Mouse (Mus musculus) limb, embryonic 11.5 days (tissue): Measurements from ENCODE around the gene Rgl3. TPM values are rescaled to one million over a fixed set of nuclear protein-coding genes. Genes with fewer than 3 reads are reported as not detected.

Source experiments
- ATAC-seq: fragments of 200-750 bp; cut with Nextera tagmentation; 2 replicates; pipeline ENCODE4 v1.8.0; 2017; ENCODE audit warnings: low read depth; ENCODE audit not compliant: insufficient number of reproducible peaks, low FRiP score, low TSS enrichment
- DNase-seq: peaks from one replicate; pipeline ENCODE4 v3.0.0-alpha.2; 2015; ENCODE audit warnings: low spot score
- H3K27ac ChIP-seq: fragments of 300-500 bp; sonication (generic); replicated peaks from 2 replicates; pipeline ENCODE4 v1.5.1; 2014; ENCODE audit warnings: low read depth, mild to moderate bottlenecking, low read length
- H3K27me3 ChIP-seq: fragments of 300-500 bp; sonication (generic); 2 replicates; pipeline ENCODE4 v1.6.1; 2014; ENCODE audit warnings: mild to moderate bottlenecking, low read length, mixed read lengths; ENCODE audit not compliant: control insufficient read depth, insufficient read depth
- H3K36me3 ChIP-seq: fragments of 300-500 bp; sonication (generic); 2 replicates; pipeline ENCODE4 v1.6.1; 2014; ENCODE audit warnings: mild to moderate bottlenecking, low read length, moderate library complexity, mixed read lengths; ENCODE audit not compliant: control insufficient read depth, insufficient read depth
- H3K4me1 ChIP-seq: fragments of 300-500 bp; sonication (generic); 2 replicates; pipeline ENCODE4 v1.6.1; 2014; ENCODE audit warnings: low read length, mixed read lengths; ENCODE audit not compliant: control insufficient read depth, insufficient read depth
- H3K4me2 ChIP-seq: fragments of 300-500 bp; sonication (generic); 2 replicates; pipeline ENCODE4 v1.6.1; 2014; ENCODE audit warnings: low read depth, mild to moderate bottlenecking, moderate library complexity; ENCODE audit not compliant: severe bottlenecking
- H3K4me3 ChIP-seq: fragments of 300-500 bp; sonication (generic); 2 replicates; pipeline ENCODE4 v1.5.1; 2014; ENCODE audit warnings: low read depth, low read length
- H3K9ac ChIP-seq: fragments of 300-500 bp; sonication (generic); 2 replicates; pipeline ENCODE4 v1.6.1; 2014; ENCODE audit warnings: mild to moderate bottlenecking, low read length
- H3K9me3 ChIP-seq: fragments of 300-500 bp; sonication (generic); 2 replicates; pipeline ENCODE4 v1.6.1; 2016; ENCODE audit warnings: low read length; ENCODE audit not compliant: control insufficient read depth
- WGBS: fragments of 180-500 bp; shearing (Covaris S2); extraction: QIAGEN DNeasy Blood & Tissue Kit; methylation state at CpG from one replicate; pipeline ENCODE4 v1.1.7; 2014; 5-methylcytosine and 5-hydroxymethylcytosine counted together
- polyA plus RNA-seq: library from polyadenylated mRNA; unstranded; fragments of >200 nt; fragmentation: Nextera tagmentation; extraction: Ambion mirVana; gene quantifications from 2 replicates; pipeline ENCODE4 v1.2.1, GENCODE M21; 2014

Rgl3 gene
- polyA plus RNA-seq, 1 experiment from 2014 or later = 1.6 TPM

- Histone ChIP-seq H3K4me3 (no peak overlapping the region), H3K9me3 (no peaks in the 10 kb centered on the region), H3K27ac (no peak overlapping the region), H3K36me3 (peaks cover 6% of the 10 kb centered on the region; the same call in 1 of the 2 replicates), H3K27me3 (peaks cover 36% of the 10 kb centered on the region), H3K4me1 (0 out of 2 replicates have a peak, but pooled peaks cover 10% of the 10 kb centered on the region), H3K4me2 (no peak overlapping the region), H3K9ac (no peak overlapping the region)
- WGBS = 88% methylated on average over 7 of the region's 7 CpGs
- DNase-seq (no peak), ATAC-seq (no peak)
Measured at GRCm38 (mm10) chr9:21959244-21959643, 30.0 kb downstream of the Rgl3 start.

- 0 out of 2 replicates have a peak, but pooled peaks cover 10% of the 10 kb centered on the region for H3K4me1 ChIP-seq
Measured at GRCm38 (mm10) chr9:21958372-21958771, 30.9 kb downstream of the Rgl3 start.

GRCm38 (mm10) chr9:21955570-21956281 is 33.5 kb downstream of the Rgl3 start, which contains the start of gene Swsap1:
Swsap1 (plus strand) TSS chr9:21955755.
- DNase-seq = peak; percentile 97
- peaks cover 9% of the 10 kb centered on the region for H3K27me3 ChIP-seq
- H3K9ac ChIP-seq = peak within 1 kb of the TSS; percentile 76
- peak within 1 kb of the TSS; percentile 70; the same call in 1 of the 2 replicates for H3K27ac ChIP-seq
- no peaks in the 10 kb centered on the region for H3K9me3 ChIP-seq
- 0 out of 2 replicates have a peak, but pooled peaks cover 4% of the 10 kb centered on the region for H3K4me1 ChIP-seq
- peak within 1 kb of the TSS; percentile 61 for H3K4me2 ChIP-seq
- H3K36me3 ChIP-seq = peaks cover 6% of the 10 kb centered on the region; the same call in 1 of the 2 replicates
- H3K4me3 ChIP-seq = peak within 1 kb of the TSS; percentile 73
- under 1% methylated on average over 54 of the region's 54 CpGs for WGBS
- ATAC-seq = peak; percentile 96

More at GRCm38 (mm10) chr9:21958372-21958771, 30.9 kb downstream of the Rgl3 start:
- Histone ChIP-seq H3K9ac (no peak overlapping the region), H3K4me2 (no peak overlapping the region), H3K27me3 (peaks cover 34% of the 10 kb centered on the region), H3K27ac (no peak overlapping the region), H3K9me3 (no peaks in the 10 kb centered on the region), H3K36me3 (peaks cover 6% of the 10 kb centered on the region; the same call in 1 of the 2 replicates), H3K4me3 (no peak overlapping the region)
- DNase-seq = no peak
- ATAC-seq = no peak
- WGBS = 80% methylated on average over 5 of the region's 5 CpGs

GRCm38 (mm10) chr9:21955225-21955569 is 34.0 kb downstream of the Rgl3 start:
- H3K4me1 ChIP-seq = no peaks in the 10 kb centered on the region
- H3K36me3 ChIP-seq = peaks cover 6% of the 10 kb centered on the region; the same call in 1 of the 2 replicates
- WGBS = 3% methylated on average over 18 of the region's 18 CpGs
- ATAC-seq = peak; percentile 45
- H3K9me3 ChIP-seq = no peaks in the 10 kb centered on the region
- H3K9ac ChIP-seq = peak overlapping the region; percentile 58
- peak overlapping the region; percentile 70; the same call in 1 of the 2 replicates for H3K27ac ChIP-seq
- peak overlapping the region; percentile 61 for H3K4me2 ChIP-seq
- H3K27me3 ChIP-seq = peaks cover 3% of the 10 kb centered on the region
- no peak for DNase-seq
- peak overlapping the region; percentile 73 for H3K4me3 ChIP-seq

GRCm38 (mm10) chr9:21954635-21955034 is 34.6 kb downstream of the Rgl3 start:
- Histone ChIP-seq H3K27ac (no peak overlapping the region), H3K4me2 (no peak overlapping the region), H3K9me3 (no peaks in the 10 kb centered on the region), H3K36me3 (peaks cover 3% of the 10 kb centered on the region; the same call in 1 of the 2 replicates), H3K4me1 (no peaks in the 10 kb centered on the region), H3K9ac (no peak overlapping the region), H3K27me3 (peaks cover 2% of the 10 kb centered on the region; the same call in 1 of the 2 replicates), H3K4me3 (no peak overlapping the region)
- ATAC-seq (no peak), DNase-seq (no peak)
- 85% methylated on average over 3 of the region's 3 CpGs for WGBS

GRCm38 (mm10) chr9:21953600-21953999 is 35.6 kb downstream of the Rgl3 start:
- no peak for DNase-seq
- Histone ChIP-seq H3K9me3 (no peaks in the 10 kb centered on the region), H3K4me3 (no peak overlapping the region), H3K9ac (no peak overlapping the region), H3K27ac (no peak overlapping the region), H3K4me1 (no peaks in the 10 kb centered on the region), H3K27me3 (no peaks in the 10 kb centered on the region), H3K36me3 (peaks cover 3% of the 10 kb centered on the region; the same call in 1 of the 2 replicates), H3K4me2 (no peak overlapping the region)
- WGBS = 15% methylated on average over 3 of the region's 3 CpGs
- no peak for ATAC-seq

- Histone ChIP-seq H3K4me3 (no peak overlapping the region), H3K4me1 (0 out of 2 replicates have a peak, but pooled peaks cover 5% of the 10 kb centered on the region), H3K9ac (no peak overlapping the region), H3K4me2 (no peak overlapping the region), H3K36me3 (no peaks in the 10 kb centered on the region), H3K9me3 (no peaks in the 10 kb centered on the region), H3K27me3 (peaks cover 11% of the 10 kb centered on the region), H3K27ac (no peak overlapping the region)
- WGBS = 85% methylated on average over 3 of the region's 3 CpGs
- ATAC-seq (no peak), DNase-seq (no peak)
Measured at GRCm38 (mm10) chr9:21951977-21952376, 37.3 kb downstream of the Rgl3 start.

GRCm38 (mm10) chr9:21950322-21950721 is 38.9 kb downstream of the Rgl3 start:
- no peak overlapping the region for H3K4me2 ChIP-seq
- peaks cover 11% of the 10 kb centered on the region for H3K27me3 ChIP-seq
- WGBS = 14% methylated on average over 11 of the region's 11 CpGs
- no peak overlapping the region for H3K9ac ChIP-seq
- no peaks in the 10 kb centered on the region for H3K36me3 ChIP-seq
- no peaks in the 10 kb centered on the region for H3K9me3 ChIP-seq
- no peak overlapping the region for H3K4me3 ChIP-seq
- DNase-seq = peak; percentile 93
- ATAC-seq = no peak
- H3K4me1 ChIP-seq = 0 out of 2 replicates have a peak, but pooled peaks cover 5% of the 10 kb centered on the region
- H3K27ac ChIP-seq = no peak overlapping the region
